Mouse (Mus musculus) forebrain, embryonic 14.5 days (tissue): ENCODE data around the gene Rnase10. TPM values are rescaled to one million over a fixed set of nuclear protein-coding genes. Genes with fewer than 3 reads are reported as not detected.
"Not testable (repeated sequence)": the region's sequence is repeated elsewhere in the genome, so short reads cannot be mapped to it uniquely, and the experiment has no call there.

Experiments
- ATAC-seq: fragments of 200-750 bp; cut with Nextera tagmentation; 2 replicates; pipeline ENCODE4 v1.8.0; 2017; ENCODE audit warnings: mild to moderate bottlenecking, moderate library complexity
- DNase-seq: peaks from one replicate; pipeline ENCODE4 v3.0.0-alpha.2; 2015; ENCODE audit warnings: low spot score
- H3K27ac ChIP-seq: fragments of 300-500 bp; sonication (generic); 2 replicates; pipeline ENCODE4 v1.5.1; 2014; ENCODE audit warnings: low read depth, mild to moderate bottlenecking, control low read depth, low read length, moderate library complexity
- H3K27me3 ChIP-seq: fragments of 300-500 bp; sonication (generic); replicated peaks from 2 replicates; pipeline ENCODE4 v1.6.1; 2014; ENCODE audit warnings: low read length, control low read depth, mixed read lengths; ENCODE audit not compliant: control insufficient read depth, insufficient read depth
- H3K36me3 ChIP-seq: fragments of 300-500 bp; sonication (generic); 2 replicates; pipeline ENCODE4 v1.6.1; 2014; ENCODE audit warnings: low read length, control low read depth; ENCODE audit not compliant: control insufficient read depth, insufficient read depth
- H3K4me1 ChIP-seq: fragments of 300-500 bp; sonication (generic); 2 replicates; pipeline ENCODE4 v1.6.1; 2014; ENCODE audit warnings: antibody characterized with exemption, low read length, control low read depth; ENCODE audit not compliant: control insufficient read depth, insufficient read depth
- H3K4me2 ChIP-seq: fragments of 300-500 bp; sonication (generic); 2 replicates; pipeline ENCODE4 v1.6.1; 2014; ENCODE audit warnings: mild to moderate bottlenecking, control low read depth, low read length
- H3K4me3 ChIP-seq: fragments of 300-500 bp; sonication (generic); 2 replicates; pipeline ENCODE4 v1.5.1; 2014; ENCODE audit warnings: low read depth, low read length, control low read depth
- H3K9ac ChIP-seq: fragments of 300-500 bp; sonication (generic); 2 replicates; pipeline ENCODE4 v1.6.1; 2014; ENCODE audit warnings: mild to moderate bottlenecking, low read length, control low read depth, moderate library complexity
- H3K9me3 ChIP-seq: fragments of 300-500 bp; sonication (generic); replicated peaks from 2 replicates; pipeline ENCODE4 v1.6.1; 2016; ENCODE audit warnings: low read length, control low read depth, mixed read lengths; ENCODE audit not compliant: control insufficient read depth
- WGBS: fragments of 180-500 bp; shearing (Covaris S2); extraction: QIAGEN DNeasy Blood & Tissue Kit; methylation state at CpG from one replicate; pipeline ENCODE4 v1.1.7; 2014; 5-methylcytosine and 5-hydroxymethylcytosine counted together
- polyA plus RNA-seq: library from polyadenylated mRNA; unstranded; fragments of >200 nt; fragmentation: Nextera tagmentation; extraction: Ambion mirVana; gene quantifications from 2 replicates; pipeline ENCODE4 v1.2.1, GENCODE M21; 2014

Gene Rnase10
- polyA plus RNA-seq, 1 experiment from 2014 or later: not detected

GRCm38 (mm10) chr14:50997999-50998666 is 9.4 kb upstream of the Rnase10 start:
- 90% methylated on average over 2 of the region's 2 CpGs for WGBS
- no peaks in the 10 kb centered on the region for H3K9me3 ChIP-seq
- no peak overlapping the region for H3K27ac ChIP-seq
- DNase-seq (no peak), ATAC-seq (no peak)
- H3K4me2 ChIP-seq: no peak overlapping the region
- H3K27me3 ChIP-seq: no peaks in the 10 kb centered on the region
- H3K9ac ChIP-seq: no peak overlapping the region
- no peaks in the 10 kb centered on the region for H3K36me3 ChIP-seq
- H3K4me1 ChIP-seq: no peaks in the 10 kb centered on the region
- no peak overlapping the region for H3K4me3 ChIP-seq

GRCm38 (mm10) chr14:51007914-51008713 is 563 bp downstream of the Rnase10 start:
- Histone ChIP-seq H3K36me3 (no peaks in the 10 kb centered on the region), H3K9ac (no peak overlapping the region), H3K4me3 (no peak overlapping the region), H3K4me1 (no peaks in the 10 kb centered on the region), H3K9me3 (no peaks in the 10 kb centered on the region), H3K27ac (no peak overlapping the region), H3K27me3 (no peaks in the 10 kb centered on the region), H3K4me2 (no peak overlapping the region)
- DNase-seq (peak; percentile 35), ATAC-seq (no peak; the same call in 1 of the 2 replicates)
- 85% methylated on average over 13 of the region's 13 CpGs for WGBS

GRCm38 (mm10) chr14:51008781-51009180 is 1.2 kb downstream of the Rnase10 start:
- Histone ChIP-seq H3K4me3 (no peak overlapping the region), H3K4me2 (no peak overlapping the region), H3K27me3 (no peaks in the 10 kb centered on the region), H3K36me3 (no peaks in the 10 kb centered on the region), H3K9ac (no peak overlapping the region), H3K4me1 (no peaks in the 10 kb centered on the region), H3K27ac (no peak overlapping the region), H3K9me3 (no peaks in the 10 kb centered on the region)
- WGBS: 93% methylated on average over 4 of the region's 4 CpGs
- no peak for ATAC-seq
- no peak for DNase-seq

- H3K9ac ChIP-seq: no peak overlapping the region
- H3K9me3 ChIP-seq: no peaks in the 10 kb centered on the region
- no peak overlapping the region for H3K4me2 ChIP-seq
- no peaks in the 10 kb centered on the region for H3K4me1 ChIP-seq
- no peak overlapping the region for H3K4me3 ChIP-seq
- no peaks in the 10 kb centered on the region for H3K27me3 ChIP-seq
- WGBS: 89% methylated on average over 6 of the region's 6 CpGs
- no peak overlapping the region for H3K27ac ChIP-seq
- ATAC-seq (no peak), DNase-seq (no peak)
- no peaks in the 10 kb centered on the region for H3K36me3 ChIP-seq
Observed at GRCm38 (mm10) chr14:51009572-51009971, 2.0 kb downstream of the Rnase10 start.

GRCm38 (mm10) chr14:51014724-51015123 is 7.2 kb downstream of the Rnase10 start:
- not testable (repeated sequence) for H3K27ac ChIP-seq, H3K4me1 ChIP-seq, H3K4me2 ChIP-seq, H3K9ac ChIP-seq, DNase-seq, H3K9me3 ChIP-seq, H3K27me3 ChIP-seq, ATAC-seq, H3K36me3 ChIP-seq, H3K4me3 ChIP-seq
- WGBS: 86% methylated on average over 3 of the region's 3 CpGs

GRCm38 (mm10) chr14:51015780-51016179 is 8.2 kb downstream of the Rnase10 start:
- Histone ChIP-seq H3K9ac (no peak overlapping the region), H3K27me3 (no peaks in the 10 kb centered on the region), H3K9me3 (no peaks in the 10 kb centered on the region), H3K4me1 (no peaks in the 10 kb centered on the region), H3K36me3 (no peaks in the 10 kb centered on the region), H3K27ac (no peak overlapping the region), H3K4me2 (no peak overlapping the region), H3K4me3 (no peak overlapping the region)
- no peak for ATAC-seq
- no peak for DNase-seq

GRCm38 (mm10) chr14:51017256-51017655 is 9.7 kb downstream of the Rnase10 start:
- no peak for ATAC-seq
- WGBS: 74% methylated on average over 3 of the region's 3 CpGs
- DNase-seq: no peak

GRCm38 (mm10) chr14:51023457-51023856 is 15.9 kb downstream of the Rnase10 start:
- no peak for ATAC-seq

More at GRCm38 (mm10) chr14:51017256-51017655, 9.7 kb downstream of the Rnase10 start:
- Histone ChIP-seq H3K4me2 (no peak overlapping the region), H3K4me3 (no peak overlapping the region), H3K36me3 (no peaks in the 10 kb centered on the region), H3K27ac (no peak overlapping the region), H3K9ac (no peak overlapping the region), H3K9me3 (no peaks in the 10 kb centered on the region), H3K27me3 (no peaks in the 10 kb centered on the region), H3K4me1 (no peaks in the 10 kb centered on the region)

GRCm38 (mm10) chr14:51024820-51025219 is 17.3 kb downstream of the Rnase10 start:
- 65% methylated on average over 1 of the region's 1 CpGs for WGBS
- no peaks in the 10 kb centered on the region for H3K27me3 ChIP-seq
- H3K9ac ChIP-seq: no peak overlapping the region
- H3K9me3 ChIP-seq: no peaks in the 10 kb centered on the region
- DNase-seq: no peak
- no peaks in the 10 kb centered on the region for H3K4me1 ChIP-seq
- H3K36me3 ChIP-seq: no peaks in the 10 kb centered on the region
- H3K4me3 ChIP-seq: no peak overlapping the region
- no peak for ATAC-seq
- no peak overlapping the region for H3K27ac ChIP-seq
- H3K4me2 ChIP-seq: no peak overlapping the region

More at GRCm38 (mm10) chr14:51023457-51023856, 15.9 kb downstream of the Rnase10 start:
- Histone ChIP-seq H3K4me3 (no peak overlapping the region), H3K36me3 (no peaks in the 10 kb centered on the region), H3K27ac (no peak overlapping the region), H3K9ac (no peak overlapping the region), H3K27me3 (no peaks in the 10 kb centered on the region), H3K4me2 (no peak overlapping the region), H3K9me3 (no peaks in the 10 kb centered on the region), H3K4me1 (no peaks in the 10 kb centered on the region)
- DNase-seq: no peak
- WGBS: 92% methylated on average over 4 of the region's 4 CpGs
